Mouse (Mus musculus) T-cell, adult 2 months (primary cell): Measurements from ENCODE around the gene Fam186a.
"Not testable (repeated sequence)": the region's sequence is repeated elsewhere in the genome, so short reads cannot be mapped to it uniquely, and the experiment has no call there.

ENCODE experiments used
- DNase-seq: peaks from one replicate; pipeline ENCODE4 v3.0.0; 2022; ENCODE audit warnings: low spot score

Gene Fam186a

GRCm38 (mm10) chr15:99934501-99934900 lies 32.4 kb downstream of the Fam186a start:
- no peak for DNase-seq

GRCm38 (mm10) chr15:99931231-99931630 lies 35.6 kb downstream of the Fam186a start:
- no peak for DNase-seq

DNA sequence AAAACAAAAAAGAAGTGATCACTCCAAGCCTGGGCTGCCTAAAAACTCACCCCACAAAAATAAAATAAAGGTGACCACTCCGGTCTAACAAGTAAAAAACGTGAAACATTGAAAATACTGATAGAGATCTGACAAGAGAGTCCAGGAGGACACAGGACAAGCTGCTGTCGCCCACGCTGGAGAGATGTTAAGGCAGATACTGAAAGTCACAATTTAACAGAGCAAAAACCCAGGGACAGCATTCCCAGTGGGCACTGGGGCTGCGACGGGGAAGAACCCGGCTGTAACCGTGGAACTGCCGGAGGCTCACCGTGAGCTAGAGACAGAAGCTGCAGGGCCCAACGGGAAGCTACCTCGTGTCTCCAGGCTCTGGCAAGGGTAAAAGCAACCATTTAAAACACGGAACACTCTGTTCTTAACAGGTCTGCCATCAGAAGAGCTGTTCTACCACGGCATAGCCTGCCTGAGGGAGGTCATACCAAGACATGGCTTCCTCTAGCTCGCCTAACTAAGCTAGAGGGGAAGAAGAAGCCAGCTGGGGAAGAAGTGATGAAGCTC lies 47.2 kb downstream of the Fam186a start:
- DNase-seq: no peak

GRCm38 (mm10) chr15:99917264-99917663 lies 49.6 kb downstream of the Fam186a start:
- no peak for DNase-seq

GRCm38 (mm10) chr15:99914613-99915012 lies 52.2 kb downstream of the Fam186a start:
- DNase-seq: no peak

DNA sequence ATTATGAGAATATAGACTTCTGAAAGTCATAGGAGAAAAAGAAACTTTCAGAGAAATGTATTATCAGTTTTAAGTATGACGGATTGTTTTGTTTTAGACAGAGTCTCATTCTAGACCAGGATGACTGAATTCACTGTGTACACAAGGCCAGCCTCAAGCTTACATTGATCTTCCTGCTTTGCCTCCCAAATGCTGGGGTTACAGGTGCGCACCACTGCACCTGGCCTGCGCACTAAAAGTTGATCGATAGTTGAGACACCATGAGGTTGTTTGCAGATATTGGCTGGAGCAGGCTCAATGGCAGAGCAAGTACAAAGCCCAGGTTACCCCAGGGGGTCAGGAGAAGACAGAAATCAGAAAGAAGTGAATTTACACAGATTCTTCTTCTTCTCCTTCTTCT lies 55.1 kb downstream of the Fam186a start:
- DNase-seq: no peak

DNA sequence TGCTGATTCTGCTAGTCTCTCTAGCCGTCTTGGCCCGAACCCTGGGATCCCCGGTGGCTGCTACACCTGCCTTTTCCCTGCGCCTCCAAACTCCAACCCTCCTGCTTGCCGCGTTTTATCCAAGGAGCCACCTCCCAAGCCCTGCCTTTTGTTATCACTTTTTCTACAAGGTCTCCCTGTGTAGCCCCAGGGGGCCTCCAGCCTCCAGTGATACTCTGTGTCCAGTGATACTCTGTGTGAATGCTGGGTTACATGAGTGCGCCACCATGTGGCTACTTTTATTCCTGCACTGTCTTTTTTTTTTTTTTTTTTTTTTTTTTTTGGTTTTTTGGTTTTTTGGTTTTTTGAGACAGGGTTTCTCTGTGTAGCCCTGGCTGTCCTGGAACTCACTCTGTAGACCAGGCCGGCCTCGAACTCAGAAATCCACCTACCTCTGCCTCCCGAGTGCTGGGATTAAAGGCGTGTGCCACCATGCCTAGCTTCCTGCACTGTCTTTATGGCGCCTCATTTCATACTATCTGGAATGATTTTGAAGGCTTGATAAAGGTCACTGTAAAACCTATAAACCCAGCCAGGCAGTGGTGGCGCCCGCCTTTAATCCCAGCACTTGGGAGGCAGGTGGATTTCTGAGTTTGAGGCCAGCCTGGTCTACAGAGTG lies 57.4 kb downstream of the Fam186a start:
- DNase-seq: not testable (repeated sequence)

DNA sequence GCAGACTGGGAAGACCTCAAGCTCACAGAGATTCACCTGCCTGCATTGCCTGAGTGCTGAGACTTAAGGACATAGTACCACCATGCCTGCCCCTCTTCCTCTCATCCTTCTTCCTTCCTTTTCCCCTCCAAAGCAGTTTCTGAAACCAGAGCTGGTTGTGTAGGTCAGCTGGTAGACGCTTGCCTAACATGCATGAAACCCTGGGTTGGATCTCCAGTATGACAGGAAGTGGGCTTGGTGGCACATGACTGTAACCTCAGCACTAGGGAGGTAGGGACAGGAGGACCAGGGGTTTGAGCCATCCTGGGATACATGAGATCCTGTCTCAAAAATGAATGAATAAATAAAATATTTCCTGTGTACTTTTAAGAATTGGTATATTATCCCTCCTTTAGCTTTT lies 59.3 kb downstream of the Fam186a start:
- DNase-seq: no peak

DNA sequence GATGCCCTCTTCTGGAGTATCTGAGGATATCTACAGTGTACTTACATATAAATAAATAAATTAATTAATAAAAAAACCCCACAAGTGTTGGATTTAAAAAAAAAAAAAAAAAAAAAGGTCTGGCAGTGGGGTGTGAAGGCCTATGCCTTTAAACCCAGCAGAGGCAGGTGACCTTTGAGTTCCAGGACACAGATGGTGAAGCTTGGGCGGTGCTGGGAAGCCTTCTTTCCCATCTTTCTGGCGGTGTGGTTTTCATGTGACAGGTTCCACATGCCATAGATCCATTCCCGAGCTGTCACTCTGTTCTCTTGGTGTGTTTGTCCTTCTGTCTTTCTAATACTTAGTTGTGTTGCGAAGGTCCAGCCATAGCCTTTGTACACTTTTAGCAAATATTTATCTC lies 59.8 kb downstream of the Fam186a start:
- DNase-seq: no peak

DNA sequence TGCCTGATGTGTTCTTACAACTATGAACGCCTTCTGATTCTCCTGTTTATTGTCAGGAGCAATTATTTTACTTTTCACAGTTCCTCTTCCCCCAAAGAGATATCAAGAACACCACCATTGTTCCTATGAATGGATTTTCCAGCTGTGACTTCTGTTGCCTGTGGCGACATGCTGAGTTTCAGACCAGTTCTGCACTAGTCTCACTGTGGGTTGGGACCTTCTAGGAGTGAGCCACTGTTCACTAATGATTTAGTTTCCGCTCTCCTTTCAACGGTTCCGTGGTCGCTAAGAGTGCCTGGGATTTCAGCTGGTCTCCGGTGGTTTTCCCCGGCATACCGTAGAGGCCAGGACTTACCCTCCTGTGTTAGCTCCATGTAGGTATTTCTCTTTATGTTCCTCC lies 62.0 kb downstream of the Fam186a start:
- DNase-seq: no peak

DNA sequence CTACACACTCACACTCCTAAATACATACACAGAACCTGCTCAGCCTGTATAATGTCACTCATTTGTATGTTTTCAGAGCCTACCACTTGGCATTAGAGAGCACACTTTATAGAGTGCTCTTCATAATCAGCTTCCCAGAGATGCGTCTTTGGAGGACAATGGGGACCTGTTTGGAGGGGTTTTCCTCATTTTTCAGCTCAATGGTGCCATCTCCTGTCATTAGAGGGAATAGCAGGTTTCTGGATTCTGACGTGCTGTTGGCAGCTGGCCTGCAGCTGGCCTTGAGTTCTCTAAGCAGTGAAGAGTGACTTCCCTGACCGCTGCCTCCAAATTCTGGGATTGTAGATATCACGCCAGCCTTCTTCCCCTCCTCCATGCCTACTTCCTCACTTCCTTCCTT lies 62.5 kb downstream of the Fam186a start:
- DNase-seq: peak; percentile 8

DNA sequence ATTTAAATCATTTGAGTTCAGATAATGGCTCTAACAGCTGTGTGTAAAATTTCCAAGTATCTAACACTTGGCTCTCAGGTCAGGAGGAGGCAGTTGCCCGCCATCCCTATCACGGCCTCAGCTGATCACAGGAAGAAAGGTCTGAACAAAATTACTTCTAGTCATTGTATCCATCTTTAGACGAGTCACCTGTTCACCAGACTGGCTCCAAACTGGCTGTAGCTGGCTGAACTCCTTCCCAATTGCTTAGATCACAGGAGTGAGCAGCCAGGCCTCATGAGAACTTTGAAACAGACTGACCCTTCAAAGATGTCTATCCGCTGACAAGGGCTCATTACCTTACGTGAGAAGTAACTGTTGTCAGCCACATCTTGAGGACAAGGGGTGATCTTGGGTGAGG lies 63.6 kb downstream of the Fam186a start:
- no peak for DNase-seq

DNA sequence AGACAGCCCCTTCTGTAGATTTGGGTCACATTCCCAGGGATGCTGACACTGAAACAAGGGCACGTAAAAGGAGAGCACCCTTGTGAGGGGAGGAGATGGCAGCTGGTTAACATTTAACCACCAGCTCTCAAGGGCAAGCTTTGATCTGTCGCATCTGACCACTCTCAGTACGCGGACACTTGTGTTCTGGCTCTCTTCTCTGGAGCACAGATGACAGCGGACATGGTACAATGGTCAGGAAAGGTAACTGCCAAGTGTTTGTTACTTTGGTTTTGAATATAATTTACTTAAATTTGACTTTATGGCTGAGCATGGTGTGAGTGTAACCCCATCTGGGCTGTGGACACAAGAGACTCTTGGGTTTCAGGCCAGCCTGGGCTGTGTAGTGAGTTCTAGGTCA lies 64.1 kb downstream of the Fam186a start:
- DNase-seq: no peak

- DNase-seq: no peak
These were observed 70.2 kb downstream of the Fam186a start for GRCm38 (mm10) chr15:99896621-99897020.

GRCm38 (mm10) chr15:99891355-99891754 lies 75.5 kb downstream of the Fam186a start:
- no peak for DNase-seq

- peak; percentile 15 for DNase-seq
These were observed 76.2 kb downstream of the Fam186a start for GRCm38 (mm10) chr15:99890412-99891236.

DNA sequence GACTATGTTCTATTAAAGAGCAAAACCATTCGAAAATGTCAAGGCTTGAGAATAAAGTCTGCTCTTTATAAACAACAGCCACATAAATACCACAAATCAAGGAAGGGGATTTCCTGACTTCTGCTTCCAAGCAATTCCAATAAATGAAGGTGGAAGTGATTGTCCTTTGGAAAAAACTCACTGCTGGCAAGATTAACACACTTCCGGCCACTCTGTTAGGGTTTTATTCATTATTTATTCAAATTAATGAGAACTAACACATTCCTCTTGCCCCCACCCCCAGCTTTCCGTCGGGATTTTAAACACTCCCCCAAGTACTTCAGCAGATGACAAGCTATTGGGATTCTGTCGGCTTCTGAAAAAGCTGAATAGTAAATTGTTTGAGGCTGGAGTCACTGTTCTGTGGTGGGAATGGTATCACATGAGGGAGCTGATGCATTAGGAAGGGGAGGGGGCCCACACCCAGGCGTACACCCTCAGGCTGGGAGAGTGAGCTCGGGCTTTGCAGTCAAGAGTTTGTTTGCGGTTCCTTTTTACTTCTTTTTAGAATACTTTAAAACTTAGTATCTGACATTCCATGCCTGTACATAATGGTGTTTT lies 77.5 kb downstream of the Fam186a start:
- DNase-seq: no peak

DNA sequence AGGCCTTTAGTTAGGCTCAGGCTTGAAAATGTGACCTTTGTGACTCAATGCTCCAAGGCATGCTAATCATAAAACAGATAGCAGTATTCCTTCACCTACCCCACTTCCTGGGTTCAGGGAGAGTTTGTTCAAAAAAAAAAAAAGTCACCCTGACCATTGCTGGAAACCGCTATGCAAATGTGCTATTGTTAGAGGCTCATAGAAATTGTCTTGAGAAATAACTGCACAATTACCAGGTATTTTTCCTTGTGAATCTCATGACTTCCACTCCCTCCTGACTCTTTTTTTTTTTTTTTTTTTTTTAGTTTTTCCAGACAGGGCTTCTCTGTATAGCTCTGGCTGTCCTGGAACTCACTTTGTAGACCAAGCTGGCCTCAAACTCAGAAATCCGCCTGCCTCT lies 79.7 kb downstream of the Fam186a start:
- not testable (repeated sequence) for DNase-seq

GRCm38 (mm10) chr15:99884038-99884437 lies 82.8 kb downstream of the Fam186a start:
- DNase-seq: no peak

DNA sequence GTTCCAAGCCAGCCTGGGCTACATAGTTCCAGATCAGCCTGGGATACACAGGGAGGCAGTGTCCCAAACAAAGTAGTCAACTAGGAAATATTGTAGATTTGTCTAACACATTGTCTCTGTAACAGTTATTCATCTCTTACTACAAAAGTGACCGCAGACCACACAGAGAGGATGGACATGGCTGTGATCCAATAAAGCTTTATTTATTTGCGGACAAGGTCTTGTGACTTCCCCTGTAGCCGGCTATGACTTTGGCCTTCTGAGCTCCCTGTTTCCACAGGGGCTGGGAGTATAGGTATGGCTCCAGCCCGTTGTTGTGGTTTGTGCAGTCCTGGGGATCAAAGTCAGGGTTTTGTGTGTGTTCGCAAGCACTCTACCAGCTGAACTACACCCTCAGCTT lies 88.3 kb downstream of the Fam186a start:
- DNase-seq: no peak

GRCm38 (mm10) chr15:99875334-99875869 lies 91.5 kb downstream of the Fam186a start, which contains the start of gene Lima1:
Gene Lima1 (minus strand): TSS chr15:99875456.
- peak; percentile 84 for DNase-seq

- no peak for DNase-seq
These were observed 92.1 kb downstream of the Fam186a start for GRCm38 (mm10) chr15:99874612-99875333.
